Mouse (Mus musculus): ENCODE measurements around the gene Zfp764.
"Not testable (repeated sequence)": the region's sequence is repeated elsewhere in the genome, so short reads cannot be mapped to it uniquely, and the experiment has no call there.

Gene Zfp764

GRCm38 (mm10) chr7:127406002-127406987 is at the start of gene Zfp764:
Gene Zfp764, minus strand, starts transcription at chr7:127406822.
- DNase-seq: peak; percentile 80 to 84

- DNase-seq: no peak
Measured at GRCm38 (mm10) chr7:127454905-127455304, 48.3 kb upstream of the Zfp764 start.

- no peak for DNase-seq
Measured at GRCm38 (mm10) chr7:127453056-127453455, 46.4 kb upstream of the Zfp764 start.

- DNase-seq: no peak
Measured at GRCm38 (mm10) chr7:127449966-127450365, 43.3 kb upstream of the Zfp764 start.

GRCm38 (mm10) chr7:127448521-127449300 is 42.1 kb upstream of the Zfp764 start, which contains the start of gene Zfp689:
Gene Zfp689, minus strand, starts transcription at chr7:127449158.
- peak; percentile 89 for DNase-seq

- DNase-seq: no peak
Measured at GRCm38 (mm10) chr7:127443976-127444375, 37.4 kb upstream of the Zfp764 start.

GRCm38 (mm10) chr7:127437724-127438123 is 31.1 kb upstream of the Zfp764 start:
- peak in 1 of 2 experiments; percentile 36 for DNase-seq

GRCm38 (mm10) chr7:127435206-127435605 is 28.6 kb upstream of the Zfp764 start:
- no peak for DNase-seq

- DNase-seq: no peak
Measured at GRCm38 (mm10) chr7:127426354-127426753, 19.7 kb upstream of the Zfp764 start.

- no peak for DNase-seq
Measured at GRCm38 (mm10) chr7:127425911-127426310, 19.3 kb upstream of the Zfp764 start.

GRCm38 (mm10) chr7:127425291-127425690 is 18.7 kb upstream of the Zfp764 start:
- no peak for DNase-seq

- peak in 1 of 2 experiments; percentile 12 for DNase-seq
Measured at GRCm38 (mm10) chr7:127422247-127422646, 15.6 kb upstream of the Zfp764 start.

- DNase-seq: peak; percentile 96 to 97
Measured at GRCm38 (mm10) chr7:127421388-127422191, 15.0 kb upstream of the Zfp764 start, which contains the start of gene Zfp688. Gene Zfp688, minus strand, starts transcription at chr7:127422068.

GRCm38 (mm10) chr7:127411418-127411817 is 4.8 kb upstream of the Zfp764 start:
- DNase-seq: no peak

- not testable (repeated sequence) for DNase-seq
Measured at GRCm38 (mm10) chr7:127404101-127404500, 2.5 kb downstream of the Zfp764 start.

GRCm38 (mm10) chr7:127402980-127403379 is 3.6 kb downstream of the Zfp764 start:
- peak in 1 of 2 experiments; percentile 24 for DNase-seq

- DNase-seq: no peak
Measured at GRCm38 (mm10) chr7:127400355-127400754, 6.3 kb downstream of the Zfp764 start.

GRCm38 (mm10) chr7:127393944-127394333 is 12.7 kb downstream of the Zfp764 start:
- no peak for DNase-seq

GRCm38 (mm10) chr7:127393157-127393943 is 13.3 kb downstream of the Zfp764 start, which contains the start of gene E430018J23Rik:
Gene E430018J23Rik, minus strand, starts transcription at chr7:127393629.
- DNase-seq: peak; percentile 90 to 91

- no peak for DNase-seq
Measured at GRCm38 (mm10) chr7:127392251-127392824, 14.3 kb downstream of the Zfp764 start.

- DNase-seq: no peak
Measured at GRCm38 (mm10) chr7:127391538-127391937, 15.1 kb downstream of the Zfp764 start.

Data from thymus, postnatal 36 days (tissue).